Mouse (Mus musculus) ovary, adult 18-20 months (tissue): ENCODE measurements around the gene Irgq.
A peak's percentile ranks its signal among the peaks of the same experiment; 100 is the strongest.
"Not testable (repeated sequence)": the region's sequence is repeated elsewhere in the genome, so short reads cannot be mapped to it uniquely, and the experiment has no call there.

Source experiments
- DNase-seq: peaks from one replicate; pipeline ENCODE4 v3.0.0; 2022; ENCODE audit warnings: low spot score, mixed read lengths

Irgq gene

GRCm38 (mm10) chr7:24516319-24516718 is 14.2 kb upstream of the Irgq start:
- not testable (repeated sequence) for DNase-seq

GRCm38 (mm10) chr7:24517077-24517476 is 13.4 kb upstream of the Irgq start:
- DNase-seq = no peak

DNA sequence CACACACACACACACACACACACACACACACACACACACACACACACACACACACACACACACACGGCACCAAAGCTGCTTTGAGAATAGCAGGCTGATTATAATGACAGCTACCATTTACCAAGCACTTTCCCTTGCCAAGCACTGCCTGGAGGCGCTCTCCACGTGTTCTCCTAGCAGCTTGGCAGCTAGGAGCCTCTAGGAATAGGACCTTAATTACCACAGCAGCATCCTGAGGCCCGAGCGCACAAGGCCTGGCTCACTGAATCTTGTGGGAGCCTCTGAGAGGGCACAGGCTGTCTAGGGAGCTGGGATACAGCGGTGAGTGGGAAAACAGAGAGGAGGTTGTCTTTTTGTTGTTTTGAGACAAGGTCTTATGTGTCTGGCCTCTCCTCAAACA is 12.8 kb upstream of the Irgq start:
- no peak for DNase-seq

DNA sequence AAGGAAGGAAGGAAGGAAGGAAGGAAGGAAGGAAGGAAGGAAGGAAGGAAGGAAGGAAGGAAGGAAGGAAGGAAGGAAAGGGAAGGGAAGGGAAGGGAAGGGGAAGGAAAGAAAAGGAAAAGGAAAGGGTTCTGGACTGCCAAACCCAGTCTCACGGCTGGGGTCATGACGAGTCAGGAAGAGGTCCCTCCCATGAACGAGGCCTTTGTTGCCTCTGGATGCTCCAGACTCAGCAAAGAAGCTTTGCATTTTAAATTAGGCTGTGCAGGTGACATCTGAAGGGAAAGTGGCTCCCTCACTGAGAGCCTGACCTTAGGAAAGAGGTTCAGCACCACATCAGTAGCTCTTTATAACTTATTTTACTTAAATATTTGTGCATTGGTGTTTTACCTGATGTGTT is 11.4 kb upstream of the Irgq start:
- DNase-seq = no peak

DNA sequence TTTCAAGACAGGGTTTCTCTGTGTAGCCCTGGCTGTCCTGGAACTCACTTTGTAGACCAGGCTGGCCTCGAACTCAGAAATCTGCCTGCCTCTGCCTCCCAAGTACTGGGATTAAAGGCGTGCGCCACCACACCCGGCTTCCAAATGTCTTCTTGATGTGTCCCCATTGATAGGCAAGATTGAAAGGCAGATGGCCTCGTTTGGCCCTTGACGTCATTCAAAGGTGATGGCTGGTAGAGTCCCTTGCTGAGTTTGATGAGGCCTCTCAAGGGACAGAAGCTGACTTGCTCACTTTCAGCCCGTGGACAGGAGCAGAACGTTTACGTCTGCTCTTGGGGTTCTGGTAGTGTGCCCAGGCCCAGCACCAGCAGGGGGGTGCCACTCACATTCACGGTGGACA is 10.4 kb upstream of the Irgq start:
- DNase-seq = not testable (repeated sequence)

GRCm38 (mm10) chr7:24522805-24523204 is 7.7 kb upstream of the Irgq start:
- no peak for DNase-seq

- DNase-seq = no peak
Observed at GRCm38 (mm10) chr7:24523723-24524122, 6.8 kb upstream of the Irgq start.

DNA sequence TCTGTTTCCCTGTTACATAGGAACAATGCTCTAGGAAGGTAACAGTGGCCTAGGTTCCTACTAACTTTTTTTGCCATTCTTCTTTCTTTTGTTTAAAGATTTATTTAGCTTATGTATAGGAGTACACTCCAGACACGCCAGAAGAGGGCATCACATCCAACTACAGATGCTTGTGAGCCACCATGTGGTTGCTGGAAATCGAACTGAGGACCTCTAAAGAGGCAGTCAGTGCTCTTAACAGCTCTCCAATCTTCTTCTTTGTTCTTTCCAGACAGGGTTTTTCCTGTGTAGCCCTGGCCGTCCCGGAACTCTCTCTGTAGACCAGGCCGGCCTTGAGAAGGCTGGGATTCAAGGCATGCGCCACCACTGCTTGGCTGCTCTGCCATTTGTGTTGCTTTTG is 5.5 kb upstream of the Irgq start:
- no peak for DNase-seq

DNA sequence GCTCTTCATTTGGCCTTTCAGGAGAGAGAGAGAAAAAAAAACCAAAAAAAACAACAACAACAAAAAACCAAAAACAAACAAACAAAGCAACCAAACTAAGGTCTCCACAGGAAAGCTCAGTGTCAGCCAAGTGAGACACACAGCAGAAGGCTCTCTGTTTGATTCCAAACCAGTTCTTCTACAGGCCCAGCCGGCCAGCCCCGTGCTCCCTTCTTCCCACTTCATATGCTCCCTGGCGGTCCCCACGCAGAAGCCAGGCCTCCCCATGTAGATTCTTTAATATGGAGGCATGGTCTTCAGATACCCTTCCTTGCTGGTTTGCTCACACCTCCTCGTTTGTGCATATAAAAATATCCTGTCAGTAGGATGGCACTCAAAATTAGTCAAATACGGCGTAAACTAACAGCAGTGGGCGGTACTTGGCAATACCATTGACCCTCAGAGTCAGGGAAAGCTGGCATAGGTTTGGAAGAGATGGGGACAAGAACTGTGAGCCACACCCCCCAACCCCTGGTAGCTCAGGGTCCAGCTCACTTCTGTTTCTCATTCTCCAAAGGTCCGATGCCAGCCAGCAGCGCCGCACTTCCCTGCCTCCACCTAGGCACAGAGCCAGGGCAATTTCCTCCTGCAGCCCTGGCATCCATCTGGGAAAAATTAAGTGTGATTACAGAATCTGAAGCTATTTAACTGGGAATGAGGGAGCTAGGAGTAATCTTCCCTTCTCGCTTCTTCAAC is 4.6 kb upstream of the Irgq start:
- DNase-seq = no peak

DNA sequence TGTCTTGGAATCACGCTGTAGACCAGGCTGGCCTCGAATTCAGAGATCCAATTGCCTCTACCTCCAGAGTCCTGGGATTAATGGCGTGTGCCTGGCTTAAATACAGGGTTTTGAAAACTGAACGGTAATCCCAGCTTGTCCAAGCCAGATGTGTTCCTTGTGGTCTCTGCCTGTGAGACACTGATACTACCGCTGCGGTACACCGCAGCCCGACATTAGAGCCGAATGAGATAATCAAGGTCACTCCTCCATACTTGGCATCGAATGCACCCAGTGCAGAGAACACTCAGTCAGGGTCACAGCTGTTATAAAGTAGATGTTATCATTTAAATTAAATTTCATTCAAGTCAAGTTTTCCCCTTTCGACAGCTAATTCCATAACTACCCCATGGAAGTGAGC is 1.6 kb upstream of the Irgq start:
- DNase-seq = no peak

GRCm38 (mm10) chr7:24529580-24529979 is 909 bp upstream of the Irgq start:
- DNase-seq = no peak

DNA sequence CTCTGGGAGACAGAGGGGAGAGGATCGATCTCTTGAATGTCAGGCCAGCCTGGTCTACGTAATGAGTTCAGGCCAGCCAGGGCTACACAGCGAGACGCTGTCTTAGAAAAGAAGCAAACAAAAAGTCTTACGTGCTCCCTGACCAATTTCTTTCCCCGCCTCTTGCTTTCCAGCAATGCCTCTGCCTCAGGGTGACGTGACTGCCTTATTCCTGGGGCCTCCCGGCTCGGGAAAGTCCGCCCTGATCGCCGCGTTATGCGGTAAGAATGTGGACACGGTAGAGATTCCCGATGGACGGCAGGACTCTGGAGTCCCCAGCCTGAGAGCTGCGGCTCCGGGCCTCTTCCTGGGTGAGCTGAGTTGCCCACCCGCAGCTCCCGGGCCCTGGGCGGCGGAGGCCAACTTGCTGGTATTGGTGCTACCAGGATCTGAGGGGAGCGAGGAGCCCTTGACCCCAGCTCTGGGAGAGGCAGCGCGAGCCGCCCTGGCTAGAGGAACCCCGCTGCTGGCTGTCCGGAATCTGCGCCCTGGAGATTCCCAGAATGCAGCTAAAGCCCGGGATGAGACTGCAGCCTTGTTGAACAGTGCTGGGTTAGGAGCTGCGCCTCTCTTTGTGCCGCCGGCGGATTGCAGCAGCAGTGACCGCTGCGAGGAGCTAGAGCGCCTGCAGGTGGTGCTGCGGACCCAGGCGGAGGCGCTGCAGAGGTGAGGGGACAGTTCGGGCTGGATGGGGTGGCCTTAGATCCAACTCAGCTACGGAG is 902 bp downstream of the Irgq start:
- DNase-seq = peak; percentile 54

DNA sequence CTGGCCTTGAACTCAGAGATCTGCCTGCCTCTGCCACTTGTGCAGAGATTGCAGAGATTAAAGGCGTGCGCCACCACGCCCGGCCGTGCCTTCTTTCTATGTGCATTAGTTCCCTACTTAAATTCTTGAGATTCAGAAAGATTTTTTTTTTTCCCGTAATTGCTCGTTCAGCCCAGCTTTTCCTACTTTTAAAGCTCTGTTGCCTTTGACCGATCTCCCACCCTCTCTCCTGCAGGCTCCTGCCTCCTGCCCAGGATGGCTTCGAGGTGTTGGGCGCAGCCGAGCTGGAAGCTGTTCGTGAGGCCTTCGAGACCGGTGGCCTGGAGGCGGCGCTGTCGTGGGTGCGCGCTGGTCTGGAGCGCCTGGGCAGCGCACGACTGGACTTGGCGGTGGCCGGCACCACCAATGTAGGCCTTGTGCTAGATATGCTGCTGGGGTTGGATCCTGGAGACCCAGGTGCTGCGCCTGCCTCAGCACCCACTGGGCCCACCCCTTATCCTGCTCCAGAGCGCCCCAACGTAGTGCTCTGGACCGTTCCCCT is 2.6 kb downstream of the Irgq start:
- DNase-seq = no peak

DNA sequence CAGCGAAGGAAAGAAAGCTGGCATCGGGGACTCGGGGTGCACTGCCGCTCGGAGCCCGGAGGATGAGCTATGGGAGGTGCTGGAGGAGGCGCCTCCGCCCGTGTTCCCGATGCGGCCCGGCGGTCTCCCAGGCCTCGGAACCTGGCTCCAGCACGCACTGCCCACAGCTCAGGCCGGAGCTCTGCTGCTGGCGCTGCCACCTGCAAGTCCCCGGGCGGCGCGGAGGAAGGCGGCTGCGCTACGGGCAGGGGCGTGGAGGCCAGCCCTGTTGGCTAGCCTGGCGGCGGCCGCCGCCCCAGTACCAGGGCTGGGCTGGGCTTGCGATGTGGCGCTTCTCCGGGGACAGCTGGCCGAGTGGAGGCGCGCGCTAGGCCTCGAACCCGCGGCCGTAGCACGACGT is 3.3 kb downstream of the Irgq start:
- DNase-seq = no peak

GRCm38 (mm10) chr7:24534301-24534700 is 3.8 kb downstream of the Irgq start:
- DNase-seq = no peak

DNA sequence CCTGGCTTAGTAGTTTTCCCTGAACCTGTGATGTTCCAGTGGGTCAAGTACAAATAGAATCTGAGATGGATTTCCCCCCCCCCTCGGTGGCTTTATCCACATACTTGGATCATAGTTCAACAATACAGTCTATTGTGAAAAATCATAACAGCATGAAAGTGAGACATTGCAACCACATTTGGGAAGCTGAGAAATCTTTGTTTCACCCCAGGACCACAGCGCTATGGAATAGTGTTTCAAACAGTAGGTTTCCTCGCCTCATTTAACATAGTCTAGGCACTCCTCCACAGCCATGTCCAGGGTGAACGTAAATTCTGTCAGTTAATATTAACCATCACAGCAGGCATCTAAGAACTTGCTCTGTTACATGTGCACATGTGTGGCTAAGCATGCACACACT is 6.6 kb downstream of the Irgq start:
- DNase-seq = no peak

- no peak for DNase-seq
Observed at GRCm38 (mm10) chr7:24537591-24537990, 7.1 kb downstream of the Irgq start.

DNA sequence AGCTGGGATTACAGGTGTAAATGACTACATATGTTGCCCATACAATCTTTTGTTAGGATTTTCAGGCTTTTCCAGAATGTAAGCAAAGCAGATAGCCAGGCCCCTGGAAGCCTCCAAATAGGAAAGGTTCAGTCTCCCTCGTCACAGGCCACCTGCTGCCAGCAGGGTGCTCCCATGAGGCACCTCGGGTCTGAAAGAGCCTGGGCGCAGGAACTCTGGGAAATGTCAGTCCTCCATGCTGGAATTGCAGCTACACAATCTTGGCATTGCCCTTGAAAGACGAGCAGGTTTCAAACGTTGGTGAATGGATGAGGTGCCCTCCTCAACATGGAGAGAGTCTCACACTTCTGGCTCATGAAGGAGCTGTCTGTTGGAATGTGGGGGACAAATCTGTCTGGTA is 7.7 kb downstream of the Irgq start:
- DNase-seq = no peak

GRCm38 (mm10) chr7:24538701-24539100 is 8.2 kb downstream of the Irgq start:
- DNase-seq = no peak

DNA sequence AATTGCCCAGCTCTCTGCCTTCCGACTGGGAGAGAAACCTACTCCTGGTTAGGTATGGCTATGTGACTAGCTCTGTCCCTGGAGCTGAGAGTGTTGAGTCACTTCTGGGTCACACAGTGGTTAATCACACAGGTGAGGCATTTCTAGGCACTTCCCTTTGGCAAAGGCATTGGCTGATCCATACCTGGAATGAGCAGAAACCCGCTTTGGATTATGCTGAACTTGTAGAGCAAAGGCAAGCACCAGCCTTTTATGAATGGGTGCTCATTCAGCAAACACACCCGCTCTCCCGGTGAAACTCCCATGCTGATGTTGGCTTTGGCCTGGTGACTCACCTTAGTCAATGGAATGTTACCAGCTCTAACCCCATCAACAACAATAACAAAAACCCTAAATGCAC is 9.2 kb downstream of the Irgq start:
- no peak for DNase-seq

- DNase-seq = no peak
Observed at GRCm38 (mm10) chr7:24544506-24544905, 14.0 kb downstream of the Irgq start.

DNA sequence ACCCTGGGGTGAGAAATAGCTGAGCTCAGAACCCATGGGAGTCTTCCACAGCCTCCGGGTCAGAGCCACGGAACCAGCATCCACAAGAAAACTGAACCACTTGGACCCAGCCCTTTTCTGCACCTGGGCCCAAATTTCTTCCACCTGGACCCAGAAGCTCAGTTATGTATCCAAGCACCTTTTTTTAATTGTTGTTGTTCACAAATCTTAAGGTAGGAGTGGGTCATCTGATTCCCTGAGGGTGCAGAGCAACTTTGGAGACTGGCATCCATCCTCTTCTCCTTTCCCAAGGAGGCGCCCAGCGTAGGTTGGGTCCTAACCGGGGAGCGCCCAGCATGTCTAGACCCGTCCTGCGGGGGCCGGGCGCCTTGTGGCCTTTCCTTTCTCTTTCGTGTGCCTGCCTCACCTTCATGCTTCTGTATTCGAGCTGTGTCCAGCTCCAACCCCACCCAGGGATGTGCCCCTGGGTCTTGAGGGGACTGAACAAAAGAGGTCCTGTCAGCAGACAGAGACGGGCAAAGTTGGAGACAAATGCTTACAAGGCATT is 15.7 kb downstream of the Irgq start, which contains the start of the genes Pinlyp and Xrcc1:
Pinlyp (minus strand) TSS at position 51 of the 547 bp plus-strand sequence.
Xrcc1 (plus strand) TSS at position 222 of the 547 bp plus-strand sequence.
- DNase-seq = no peak
